Mouse (Mus musculus) intestine, embryonic 16.5 days (tissue): Measurements from ENCODE around the gene Sptb. TPM values are rescaled to one million over a fixed set of nuclear protein-coding genes. Genes with fewer than 3 reads are reported as not detected.

Experiments
- ATAC-seq: fragments of 200-750 bp; cut with Nextera tagmentation; 2 replicates; pipeline ENCODE4 v1.8.0; 2017; ENCODE audit warnings: moderate TSS enrichment, moderate library complexity
- H3K27ac ChIP-seq: fragments of 300-500 bp; sonication (generic); 2 replicates; pipeline ENCODE4 v1.5.1; 2014; ENCODE audit warnings: mild to moderate bottlenecking, low read length
- H3K27me3 ChIP-seq: fragments of 300-500 bp; sonication (generic); replicated peaks from 2 replicates; pipeline ENCODE4 v1.6.1; 2014; ENCODE audit warnings: low read length, control low read depth, mixed read lengths; ENCODE audit not compliant: control insufficient read depth, insufficient read depth
- H3K36me3 ChIP-seq: fragments of 300-500 bp; sonication (generic); 2 replicates; pipeline ENCODE4 v1.6.1; 2014; ENCODE audit warnings: low read length, control low read depth; ENCODE audit not compliant: control insufficient read depth, insufficient read depth
- H3K4me1 ChIP-seq: fragments of 300-500 bp; sonication (generic); 2 replicates; pipeline ENCODE4 v1.6.1; 2014; ENCODE audit warnings: low read length, control low read depth, mixed read lengths; ENCODE audit not compliant: control insufficient read depth, insufficient read depth
- H3K4me2 ChIP-seq: fragments of 300-500 bp; sonication (generic); 2 replicates; pipeline ENCODE4 v1.6.1; 2014; ENCODE audit warnings: low read depth, low read length, control low read depth
- H3K4me3 ChIP-seq: fragments of 300-500 bp; sonication (generic); 2 replicates; pipeline ENCODE4 v1.5.1; 2014; ENCODE audit warnings: mild to moderate bottlenecking, low read length
- H3K9ac ChIP-seq: fragments of 300-500 bp; sonication (generic); 2 replicates; pipeline ENCODE4 v1.6.1; 2014; ENCODE audit warnings: low read depth, low read length
- H3K9me3 ChIP-seq: fragments of 300-500 bp; sonication (generic); 2 replicates; pipeline ENCODE4 v1.6.1; 2016; ENCODE audit warnings: low read length, control low read depth; ENCODE audit not compliant: control insufficient read depth
- WGBS: fragments of 180-500 bp; shearing (Covaris S2); extraction: QIAGEN DNeasy Blood & Tissue Kit; methylation state at CpG from one replicate; pipeline ENCODE4 v1.1.7; 2014; 5-methylcytosine and 5-hydroxymethylcytosine counted together
- polyA plus RNA-seq: library from polyadenylated mRNA; unstranded; fragments of >200 nt; fragmentation: Nextera tagmentation; extraction: Ambion mirVana; gene quantifications from 2 replicates; pipeline ENCODE4 v1.2.1, GENCODE M21; 2015

Sptb gene
- polyA plus RNA-seq, 1 experiment from 2014 or later = 1.2 TPM

DNA sequence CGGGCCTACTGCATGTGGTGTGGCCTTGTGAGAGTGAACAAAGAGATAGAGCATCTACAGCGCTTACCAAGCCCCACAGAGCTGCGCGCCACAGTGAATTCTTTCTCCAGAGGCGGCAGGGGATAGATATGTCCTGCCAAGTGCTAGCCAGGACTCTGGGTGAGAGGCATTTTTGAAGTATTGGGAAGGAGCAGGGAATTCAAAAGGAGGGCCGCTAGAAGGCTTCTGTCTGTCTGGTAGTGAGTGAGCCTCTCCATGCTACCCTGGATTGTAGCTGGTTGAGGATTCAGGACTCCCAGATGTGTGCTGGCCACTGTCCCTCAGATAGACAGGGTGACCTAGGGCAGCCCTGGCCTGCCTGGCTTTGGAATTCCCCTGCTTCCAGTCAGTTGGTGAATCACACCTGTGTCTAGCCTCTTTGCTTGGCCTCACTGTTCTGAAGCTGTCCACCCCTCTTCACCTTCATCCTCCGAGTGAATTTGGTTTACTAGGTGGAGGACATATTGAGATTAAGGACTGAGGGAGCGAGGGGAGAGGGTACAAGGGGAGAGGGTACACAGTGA lies 173.7 kb downstream of the Sptb start:
- no peak for ATAC-seq
- 72% methylated on average over 8 of the region's 8 CpGs for WGBS
- no peaks in the 10 kb centered on the region; the same call in 1 of the 2 replicates for H3K9me3 ChIP-seq
- peak overlapping the region; percentile 25; the same call in 1 of the 2 replicates for H3K27ac ChIP-seq
- H3K27me3 ChIP-seq = no peaks in the 10 kb centered on the region
- H3K4me3 ChIP-seq = no peak overlapping the region
- H3K4me1 ChIP-seq = peaks cover 39% of the 10 kb centered on the region
- 0 out of 2 replicates have a peak overlapping the region, but pooled peaks have one; percentile 20 for H3K4me2 ChIP-seq
- no peaks in the 10 kb centered on the region for H3K36me3 ChIP-seq
- peak overlapping the region; percentile 38 for H3K9ac ChIP-seq

DNA sequence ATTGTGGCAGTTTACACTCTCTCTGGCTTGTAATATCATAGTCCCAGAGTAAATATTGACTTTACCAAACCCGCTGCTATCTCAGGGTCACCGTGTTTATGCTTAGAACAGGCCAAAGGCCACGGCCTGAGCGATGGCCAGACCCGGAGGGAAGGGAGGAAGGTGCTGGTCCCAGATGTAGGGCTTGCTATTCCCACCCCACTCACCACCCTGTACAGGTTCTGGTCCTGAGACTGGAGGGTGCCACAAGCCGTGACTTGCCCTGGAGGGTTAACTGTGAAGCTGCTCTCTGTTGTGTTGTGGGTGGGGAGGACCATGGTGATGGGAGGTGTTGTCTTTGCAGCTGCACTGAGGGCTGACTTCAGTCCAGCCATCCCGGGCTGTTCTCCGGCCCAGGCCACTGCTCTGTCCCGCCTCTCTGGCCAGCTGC lies 174.9 kb downstream of the Sptb start:
- WGBS = 34% methylated on average over 9 of the region's 9 CpGs
- H3K9me3 ChIP-seq = no peaks in the 10 kb centered on the region; the same call in 1 of the 2 replicates
- peak overlapping the region; percentile 91 for H3K9ac ChIP-seq
- peaks cover 31% of the 10 kb centered on the region for H3K4me1 ChIP-seq
- H3K36me3 ChIP-seq = no peaks in the 10 kb centered on the region
- peak overlapping the region; percentile 49 for H3K27ac ChIP-seq
- H3K4me3 ChIP-seq = peak overlapping the region; percentile 77
- H3K27me3 ChIP-seq = no peaks in the 10 kb centered on the region
- H3K4me2 ChIP-seq = peak overlapping the region; percentile 93
- ATAC-seq = no peak

DNA sequence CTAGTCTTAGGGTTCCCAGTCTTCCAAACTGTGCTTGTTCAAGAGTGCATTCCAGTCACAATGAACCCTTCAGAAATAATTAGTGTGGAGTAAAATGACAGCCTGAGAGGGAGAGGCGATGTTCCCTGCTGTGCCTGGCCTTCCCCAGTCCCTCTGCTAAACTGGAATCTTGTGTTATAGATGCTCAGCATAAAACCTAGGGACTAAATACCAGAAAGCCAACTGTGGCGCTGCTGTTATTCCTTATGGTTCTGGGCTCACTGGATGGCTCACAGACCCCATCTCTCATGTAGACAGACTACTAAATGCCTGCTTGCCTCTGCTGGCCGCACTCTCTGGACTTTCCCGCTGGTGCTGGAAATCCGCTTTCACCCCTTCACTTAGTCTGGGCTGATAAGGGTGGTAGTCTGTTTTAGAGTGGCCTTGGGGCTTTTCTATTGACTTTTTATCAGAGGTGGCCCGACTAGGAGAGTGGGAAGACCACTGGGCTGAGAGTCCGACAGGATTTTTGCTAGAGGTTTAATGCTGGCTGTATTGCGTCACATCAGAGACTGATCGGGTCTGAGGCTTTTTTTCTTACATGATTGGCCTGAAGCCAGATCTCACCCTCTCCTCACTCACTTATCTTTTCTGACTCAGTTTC lies 175.6 kb downstream of the Sptb start:
- H3K4me3 ChIP-seq = peak overlapping the region; percentile 77
- H3K36me3 ChIP-seq = no peaks in the 10 kb centered on the region
- WGBS = 11% methylated on average over 9 of the region's 9 CpGs
- H3K4me2 ChIP-seq = peak overlapping the region; percentile 93
- no peak for ATAC-seq
- no peaks in the 10 kb centered on the region; the same call in 1 of the 2 replicates for H3K9me3 ChIP-seq
- no peaks in the 10 kb centered on the region for H3K27me3 ChIP-seq
- peaks cover 31% of the 10 kb centered on the region for H3K4me1 ChIP-seq
- H3K9ac ChIP-seq = peak overlapping the region; percentile 91
- H3K27ac ChIP-seq = peak overlapping the region; percentile 97

GRCm38 (mm10) chr12:76534233-76534632 lies 176.1 kb downstream of the Sptb start:
- peaks cover 32% of the 10 kb centered on the region for H3K4me1 ChIP-seq
- H3K27me3 ChIP-seq = no peaks in the 10 kb centered on the region
- no peak for ATAC-seq
- H3K36me3 ChIP-seq = no peaks in the 10 kb centered on the region
- H3K9ac ChIP-seq = peak overlapping the region; percentile 91
- H3K9me3 ChIP-seq = no peaks in the 10 kb centered on the region; the same call in 1 of the 2 replicates
- H3K4me3 ChIP-seq = peak overlapping the region; percentile 77
- 3% methylated on average over 11 of the region's 11 CpGs for WGBS
- H3K4me2 ChIP-seq = peak overlapping the region; percentile 93
- H3K27ac ChIP-seq = peak overlapping the region; percentile 97

GRCm38 (mm10) chr12:76533377-76534222 lies 176.7 kb downstream of the Sptb start:
- peak overlapping the region; percentile 93 for H3K4me2 ChIP-seq
- H3K4me1 ChIP-seq = peaks cover 39% of the 10 kb centered on the region
- H3K4me3 ChIP-seq = peak overlapping the region; percentile 77
- H3K9ac ChIP-seq = peak overlapping the region; percentile 91
- no peaks in the 10 kb centered on the region for H3K27me3 ChIP-seq
- peak overlapping the region; percentile 97 for H3K27ac ChIP-seq
- no peaks in the 10 kb centered on the region for H3K36me3 ChIP-seq
- H3K9me3 ChIP-seq = no peaks in the 10 kb centered on the region; the same call in 1 of the 2 replicates
- peak; percentile 91 for ATAC-seq
- WGBS = 1% methylated on average over 72 of the region's 74 CpGs

DNA sequence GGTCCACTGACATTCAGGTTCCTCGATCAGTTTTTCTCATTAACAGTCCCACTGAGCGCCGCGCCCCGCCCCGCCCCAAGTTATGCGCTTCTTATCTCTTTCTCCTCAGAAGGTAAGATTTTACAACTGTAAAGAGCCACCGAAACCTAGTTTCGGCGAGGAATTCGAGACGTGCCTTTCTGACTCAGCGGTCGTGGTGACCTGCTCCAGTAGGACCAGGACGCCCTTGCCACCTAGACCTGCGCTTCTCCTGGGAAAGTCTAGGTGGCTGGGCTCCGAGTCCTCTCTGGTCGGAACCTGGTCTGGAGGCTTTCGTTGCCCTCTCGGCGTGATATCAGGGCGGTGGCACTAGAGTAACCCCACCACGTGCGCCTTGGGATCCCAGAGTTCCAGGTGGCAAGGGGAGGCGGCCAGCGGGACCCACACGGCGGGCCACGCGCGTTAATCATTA lies 177.4 kb downstream of the Sptb start:
- no peaks in the 10 kb centered on the region; the same call in 1 of the 2 replicates for H3K9me3 ChIP-seq
- H3K27me3 ChIP-seq = no peaks in the 10 kb centered on the region
- peaks cover 37% of the 10 kb centered on the region for H3K4me1 ChIP-seq
- ATAC-seq = peak; percentile 56
- under 1% methylated on average over 31 of the region's 31 CpGs for WGBS
- H3K4me2 ChIP-seq = peak overlapping the region; percentile 93
- no peaks in the 10 kb centered on the region for H3K36me3 ChIP-seq
- peak overlapping the region; percentile 97 for H3K27ac ChIP-seq
- H3K9ac ChIP-seq = peak overlapping the region; percentile 91
- H3K4me3 ChIP-seq = peak overlapping the region; percentile 77

GRCm38 (mm10) chr12:76531986-76532925 lies 178.1 kb downstream of the Sptb start:
- H3K4me1 ChIP-seq = peaks cover 38% of the 10 kb centered on the region
- peak; percentile 29 for ATAC-seq
- peak overlapping the region; percentile 93 for H3K4me2 ChIP-seq
- H3K36me3 ChIP-seq = no peaks in the 10 kb centered on the region
- H3K27ac ChIP-seq = peak overlapping the region; percentile 97
- peak overlapping the region; percentile 91 for H3K9ac ChIP-seq
- peak overlapping the region; percentile 77 for H3K4me3 ChIP-seq
- no peaks in the 10 kb centered on the region for H3K27me3 ChIP-seq
- 7% methylated on average over 19 of the region's 19 CpGs for WGBS
- no peaks in the 10 kb centered on the region; the same call in 1 of the 2 replicates for H3K9me3 ChIP-seq

- Histone ChIP-seq H3K9me3 (no peaks in the 10 kb centered on the region), H3K4me3 (peak within 1 kb of the TSS; percentile 77), H3K9ac (peak within 1 kb of the TSS; percentile 60), H3K4me1 (peaks cover 28% of the 10 kb centered on the region), H3K4me2 (peak within 1 kb of the TSS; percentile 93), H3K27me3 (no peaks in the 10 kb centered on the region), H3K27ac (peak within 1 kb of the TSS; percentile 97), H3K36me3 (no peaks in the 10 kb centered on the region)
- 38% methylated on average over 6 of the region's 6 CpGs for whole genome bisulfite sequencing
- ATAC-seq = no peak
Observed at GRCm38 (mm10) chr12:76530580-76531139, 179.7 kb downstream of the Sptb start, which contains the start of gene Plekhg3. Gene Plekhg3 (plus strand): TSS chr12:76530891.
